Mouse (Mus musculus) spleen, postnatal 10 days (tissue): ENCODE measurements around the gene Tbc1d17.

Source experiments
- DNase-seq, 2 experiments: peaks; one replicate each; pipeline ENCODE4 v3.0.0; 2021 to 2022; ENCODE audit warnings: low spot score in 2 of 2

Gene Tbc1d17

DNA sequence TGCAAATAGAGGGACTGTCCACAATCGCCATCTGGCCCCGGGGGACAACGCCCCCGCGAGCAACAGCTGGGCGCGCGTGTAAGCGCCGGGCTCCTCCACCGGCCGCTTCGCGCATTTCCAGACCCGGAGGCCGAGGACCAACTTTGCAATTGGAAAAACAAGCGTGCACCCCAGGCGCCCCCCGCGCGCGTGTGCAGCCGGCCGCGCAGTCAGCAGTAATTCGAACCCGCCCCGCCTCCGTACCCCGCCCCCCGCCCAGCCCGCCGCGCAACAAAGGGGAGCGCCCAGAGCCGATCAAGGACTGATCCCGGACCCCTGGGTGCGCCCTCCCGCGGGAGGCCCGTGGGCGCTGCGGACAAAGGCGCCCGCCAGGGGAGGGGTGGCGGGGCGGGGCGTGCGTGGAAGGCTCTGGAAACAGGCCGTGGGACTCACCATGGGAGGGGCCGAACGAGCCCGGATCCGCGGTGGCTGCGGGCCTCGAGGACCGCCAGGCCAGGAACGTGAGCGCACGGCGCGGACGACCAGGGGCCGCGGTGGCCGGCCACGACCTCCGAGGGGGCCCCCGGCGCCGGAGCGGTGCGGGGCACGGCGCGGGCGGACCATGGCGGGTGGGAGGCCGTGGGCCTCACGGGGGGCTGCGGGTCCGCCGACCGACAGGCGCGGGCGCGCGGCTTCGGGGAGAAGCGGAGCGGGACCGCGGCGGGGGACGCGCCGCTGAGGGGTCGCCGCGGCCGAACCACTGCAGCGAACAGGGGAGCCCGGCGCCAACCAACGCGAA lies 20.2 kb upstream of the Tbc1d17 start:
- DNase-seq = peak; percentile 46 to 60

DNA sequence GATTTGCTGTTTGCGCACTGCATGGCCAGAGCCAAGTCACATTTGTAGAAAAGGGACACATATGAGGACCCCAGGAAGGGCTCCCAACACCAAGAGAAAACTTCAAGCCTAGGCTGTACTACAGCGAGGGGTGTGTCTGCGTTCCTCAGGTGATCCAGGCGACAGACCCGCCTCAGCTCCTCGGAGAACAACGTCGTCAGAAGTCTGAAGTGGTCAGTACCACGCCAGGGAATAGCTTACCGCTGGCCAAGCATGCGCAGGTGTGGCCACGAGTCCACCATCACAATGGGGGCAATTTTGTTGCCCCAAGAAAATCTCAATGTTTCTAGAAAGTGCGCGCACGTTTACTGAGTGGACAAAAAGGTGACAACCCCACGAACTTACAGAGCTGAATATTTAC lies 19.6 kb upstream of the Tbc1d17 start:
- no peak for DNase-seq

DNA sequence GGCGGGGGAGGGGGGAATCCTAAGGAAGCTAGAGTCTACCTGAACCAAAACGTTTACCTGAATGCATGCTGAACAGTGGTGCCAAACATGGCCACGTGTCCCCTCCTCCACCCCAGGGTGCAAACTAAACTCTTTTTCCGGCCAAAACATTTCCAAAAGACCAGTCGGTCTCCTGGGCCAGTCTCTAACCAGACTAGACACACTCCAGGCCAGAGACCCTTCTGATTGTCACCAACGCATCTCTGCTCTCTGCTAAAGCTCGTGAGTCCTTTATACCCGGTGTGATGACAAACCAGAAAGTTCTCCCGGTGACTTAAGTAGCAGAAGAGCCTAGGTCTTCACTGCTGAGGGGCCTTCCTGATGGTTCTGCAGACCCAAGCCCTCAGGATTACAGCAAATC lies 18.9 kb upstream of the Tbc1d17 start:
- no peak for DNase-seq

DNA sequence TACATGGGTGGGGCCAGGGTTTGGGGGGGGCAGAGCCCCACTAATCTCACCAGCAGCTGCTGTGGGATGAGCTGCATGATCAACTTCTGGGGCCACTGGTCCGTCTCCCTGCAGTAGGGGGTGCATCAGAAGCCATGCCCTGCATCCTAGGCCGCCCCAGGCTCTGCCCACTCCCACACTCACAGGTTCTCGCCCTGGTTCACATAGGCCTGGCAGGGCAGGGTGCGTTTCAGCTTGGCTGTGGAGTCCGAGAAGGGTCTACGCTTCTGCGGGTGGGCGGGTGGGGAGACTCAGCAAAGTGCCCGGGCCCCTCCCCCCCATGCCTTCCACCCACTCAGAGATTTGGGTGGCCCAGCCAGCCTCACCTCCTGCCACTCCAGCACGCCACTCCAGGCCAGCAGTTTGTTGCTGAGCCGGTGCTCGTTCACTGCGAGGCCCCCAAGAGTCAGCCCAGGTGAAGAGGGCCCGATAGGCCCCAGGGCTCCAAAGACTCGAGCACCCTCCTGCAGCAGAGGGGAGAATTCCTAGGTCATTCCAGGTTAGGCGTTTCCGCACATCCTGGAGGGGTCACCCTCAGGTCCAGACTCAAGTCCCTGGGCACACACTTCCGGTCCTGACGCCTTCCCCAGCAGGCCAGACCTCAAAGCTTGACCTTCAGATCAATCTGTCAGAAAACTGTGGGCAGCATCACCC lies 18.3 kb upstream of the Tbc1d17 start:
- no peak for DNase-seq

DNA sequence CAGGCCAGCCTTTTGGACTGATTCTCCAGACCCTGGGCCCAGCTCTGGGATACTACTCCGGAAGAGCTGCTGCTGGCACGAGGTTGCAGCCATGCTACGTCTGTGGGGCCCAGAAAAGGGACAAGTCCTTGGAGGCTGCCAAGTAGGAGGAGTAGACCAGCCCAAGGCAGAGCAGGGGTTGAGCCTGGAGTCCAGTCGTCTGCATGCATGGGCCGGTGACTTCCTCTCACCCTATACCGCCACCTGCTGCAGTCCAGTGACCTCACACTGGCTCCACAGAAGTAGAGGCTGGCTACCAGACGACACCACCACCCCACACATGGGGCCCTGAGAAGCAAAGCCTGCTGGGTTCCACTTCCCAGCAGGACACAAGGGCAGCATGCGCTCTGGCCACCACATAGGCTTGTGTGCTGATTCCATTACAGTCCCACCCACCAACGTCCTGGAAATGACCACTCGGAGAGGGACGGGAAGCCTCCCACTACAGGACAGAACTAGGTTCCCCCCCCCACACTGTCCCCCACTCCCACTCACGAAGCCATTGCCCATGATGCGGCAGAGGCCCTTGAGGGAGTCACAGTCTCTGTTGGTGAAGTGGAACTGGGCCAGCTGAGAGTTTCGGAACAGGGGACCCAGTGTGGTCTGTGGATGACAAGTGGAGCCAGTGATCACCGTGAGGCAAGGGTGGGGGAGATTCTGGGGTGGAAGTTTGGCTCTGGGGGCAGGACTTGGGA lies 17.6 kb upstream of the Tbc1d17 start:
- peak in 1 of 2 experiments; percentile 66 for DNase-seq

DNA sequence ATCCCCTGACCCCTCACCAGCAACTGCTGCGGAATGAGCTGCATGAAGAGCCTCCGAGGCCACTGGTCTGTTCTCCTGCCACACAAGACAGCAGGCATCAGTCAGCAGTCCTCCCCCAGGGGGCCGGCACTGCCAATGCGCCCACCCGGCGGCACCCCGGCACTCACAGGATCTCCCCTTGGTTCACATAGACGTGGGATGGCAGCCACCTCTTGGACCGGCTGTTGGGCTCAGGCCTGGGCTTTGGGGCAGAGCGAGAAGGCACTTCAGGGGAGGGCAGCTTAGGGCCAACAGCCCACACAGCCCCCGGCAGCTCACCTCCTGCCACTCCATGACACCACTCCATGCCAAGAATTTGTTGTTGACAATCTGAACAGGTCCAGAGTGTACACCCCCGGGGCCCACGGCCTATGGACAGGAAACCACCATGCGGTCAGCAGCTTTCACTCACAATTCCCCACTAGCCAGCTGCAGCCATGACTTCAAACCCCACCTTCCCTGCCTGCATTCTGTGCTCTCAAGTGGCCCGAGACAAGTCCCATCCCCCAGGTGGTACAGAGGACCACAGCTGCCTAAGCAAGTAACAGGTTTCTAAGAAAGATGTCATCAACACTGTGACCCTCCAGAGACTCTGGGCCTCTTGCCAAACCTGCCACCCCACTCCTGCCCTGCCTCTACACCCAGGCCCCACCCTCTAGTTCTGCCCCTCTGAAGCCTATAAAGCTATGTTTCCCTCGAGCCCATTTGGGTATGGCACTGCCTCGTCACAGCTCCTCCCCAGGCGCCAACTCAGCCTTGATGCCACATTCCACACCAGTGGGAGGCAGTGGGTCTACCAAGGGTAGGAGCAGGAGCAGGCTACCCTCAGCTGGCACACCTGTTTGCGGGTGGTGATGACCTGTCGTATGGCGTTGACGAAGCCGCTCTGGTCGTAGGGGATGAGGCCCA lies 16.0 kb upstream of the Tbc1d17 start:
- DNase-seq = peak in 1 of 2 experiments; percentile 46

DNA sequence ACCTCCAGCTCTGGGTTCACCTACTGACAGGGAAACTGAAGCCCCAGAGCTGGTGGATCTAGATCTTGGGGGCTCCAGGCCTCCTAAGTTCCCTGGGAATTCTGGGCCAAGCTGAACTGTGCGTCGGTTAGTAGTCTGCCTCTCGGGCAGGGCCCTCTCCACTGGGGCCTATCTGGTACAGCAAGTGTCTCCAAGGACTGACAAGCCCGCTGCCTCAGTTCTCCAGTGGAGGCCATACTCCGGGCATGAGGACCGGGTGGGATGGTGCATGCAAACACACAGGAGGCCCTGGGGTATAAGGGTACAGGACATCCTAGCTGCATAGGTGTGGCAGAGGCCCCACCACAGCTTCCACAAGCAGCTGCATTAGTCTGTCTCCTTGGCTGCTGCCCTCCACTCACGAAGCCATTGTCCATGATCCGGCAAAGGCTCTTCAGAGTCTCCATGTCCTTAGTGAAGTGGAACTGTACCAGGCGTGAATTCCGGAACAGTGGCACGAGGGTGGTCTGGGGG lies 15.2 kb upstream of the Tbc1d17 start:
- DNase-seq = no peak

DNA sequence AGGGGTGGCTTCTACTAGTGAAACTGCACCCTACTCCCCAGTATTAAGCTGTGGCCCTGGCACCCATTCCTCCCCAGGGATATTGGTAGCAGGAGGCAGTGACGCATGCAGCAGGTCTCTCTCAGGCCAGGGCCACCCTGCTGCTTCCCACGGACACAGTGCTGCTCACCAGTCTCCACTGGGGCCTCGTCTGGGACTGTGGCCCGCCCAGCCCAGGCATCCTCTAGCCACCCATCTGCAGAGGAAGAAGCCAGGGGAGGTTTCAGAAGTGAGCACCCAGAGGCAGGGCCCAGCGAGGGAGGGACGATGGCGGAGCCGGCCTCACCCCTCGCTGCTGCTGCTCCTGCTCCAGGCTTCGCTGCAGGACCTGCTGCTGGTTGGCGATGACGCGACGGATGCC lies 14.3 kb upstream of the Tbc1d17 start:
- DNase-seq = no peak

DNA sequence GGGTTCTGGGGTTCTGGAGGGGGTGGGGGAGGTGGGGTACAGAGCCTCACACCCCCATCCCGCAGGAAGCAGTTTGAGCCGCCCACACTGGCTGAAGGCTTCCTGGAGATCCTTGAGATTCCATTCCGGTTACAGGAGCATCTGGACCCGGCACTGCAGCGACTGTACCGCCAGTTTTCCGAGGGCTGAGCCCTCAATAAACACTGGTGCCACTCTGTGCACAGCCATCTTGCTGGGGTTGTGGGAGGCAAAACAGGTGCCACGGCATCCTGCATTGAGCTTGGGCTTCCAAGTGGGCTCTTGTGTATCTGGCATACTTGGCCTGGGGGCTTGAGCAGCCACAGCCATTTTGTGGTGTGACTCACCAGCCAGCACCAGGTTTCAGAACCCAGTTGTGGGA lies 13.6 kb upstream of the Tbc1d17 start:
- DNase-seq = no peak

DNA sequence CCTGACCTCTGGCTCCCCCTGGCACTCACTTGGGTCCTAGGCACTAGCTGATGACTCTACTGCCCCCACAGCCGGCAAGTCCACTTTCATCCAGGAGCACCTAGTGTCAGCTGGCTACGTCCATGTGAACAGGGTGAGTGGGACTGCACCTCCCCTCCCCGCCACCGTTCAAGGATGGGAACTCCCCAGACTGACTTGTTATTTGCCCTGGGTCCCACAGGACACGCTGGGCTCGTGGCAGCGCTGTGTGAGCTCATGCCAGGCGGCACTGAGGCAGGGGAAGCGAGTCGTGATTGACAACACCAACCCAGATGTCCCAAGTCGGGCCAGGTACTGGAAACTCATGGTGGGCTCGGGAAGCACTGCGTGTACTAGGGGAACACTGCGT lies 12.5 kb upstream of the Tbc1d17 start:
- DNase-seq = no peak

DNA sequence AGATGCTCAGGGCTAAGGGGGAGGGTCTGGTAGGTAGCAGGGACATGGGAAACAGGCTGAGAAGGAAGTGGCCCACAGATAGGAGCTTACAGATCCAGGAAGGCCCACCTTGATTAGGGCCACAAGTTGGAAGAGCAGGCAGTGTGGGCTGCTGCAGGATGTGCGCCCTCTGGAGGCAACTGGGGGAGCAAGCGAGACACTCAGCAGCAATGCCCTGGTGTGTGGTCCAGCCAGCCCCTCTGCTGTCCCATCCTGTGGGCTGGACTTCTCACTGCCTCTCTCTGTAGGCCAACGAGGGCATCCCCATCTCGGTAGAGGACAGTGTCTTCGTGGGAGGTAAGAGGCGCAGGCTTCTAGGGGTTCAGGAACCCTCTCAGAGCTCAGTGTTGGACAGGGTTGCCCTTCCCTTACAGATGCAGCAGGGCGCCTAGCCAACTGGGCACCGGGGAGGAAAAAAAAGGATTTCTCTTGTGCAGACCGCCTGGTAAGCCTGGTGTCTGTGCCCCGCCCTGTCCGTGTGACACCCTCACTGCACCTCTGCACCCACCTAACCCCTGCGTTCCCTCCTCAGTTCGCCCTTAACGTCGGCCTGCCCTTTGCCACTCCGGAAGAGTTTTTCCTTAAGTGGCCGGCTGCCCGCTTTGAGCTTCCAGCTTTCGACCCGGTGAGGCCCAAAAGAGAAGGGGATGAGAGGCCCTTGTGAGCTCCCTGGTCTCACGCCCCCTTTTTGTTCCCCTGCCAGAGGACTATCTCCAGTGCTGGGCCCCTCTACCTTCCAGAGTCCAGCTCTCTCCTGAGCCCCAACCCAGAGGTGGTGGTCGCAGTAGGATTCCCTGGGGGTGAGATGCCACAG lies 11.9 kb upstream of the Tbc1d17 start:
- peak; percentile 66 to 87 for DNase-seq

DNA sequence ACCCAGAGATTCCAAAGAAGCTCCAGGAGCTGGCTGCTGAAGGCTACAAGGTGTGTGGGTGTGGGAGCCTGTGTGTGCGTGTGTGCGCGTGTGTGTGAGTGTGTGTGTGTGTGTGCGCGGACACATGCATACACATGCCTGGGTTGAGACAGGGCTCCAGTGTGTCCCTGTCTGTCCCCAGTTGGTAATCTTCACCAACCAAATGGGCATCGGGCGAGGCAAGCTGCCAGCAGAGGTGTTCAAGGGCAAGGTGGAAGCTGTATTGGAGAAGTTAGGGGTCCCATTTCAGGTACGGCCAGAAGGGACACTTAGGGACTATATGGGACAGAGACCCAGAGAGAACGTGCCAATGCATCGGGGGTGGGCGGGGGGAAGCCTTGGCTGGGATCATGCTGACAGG lies 11.0 kb upstream of the Tbc1d17 start:
- no peak for DNase-seq

DNA sequence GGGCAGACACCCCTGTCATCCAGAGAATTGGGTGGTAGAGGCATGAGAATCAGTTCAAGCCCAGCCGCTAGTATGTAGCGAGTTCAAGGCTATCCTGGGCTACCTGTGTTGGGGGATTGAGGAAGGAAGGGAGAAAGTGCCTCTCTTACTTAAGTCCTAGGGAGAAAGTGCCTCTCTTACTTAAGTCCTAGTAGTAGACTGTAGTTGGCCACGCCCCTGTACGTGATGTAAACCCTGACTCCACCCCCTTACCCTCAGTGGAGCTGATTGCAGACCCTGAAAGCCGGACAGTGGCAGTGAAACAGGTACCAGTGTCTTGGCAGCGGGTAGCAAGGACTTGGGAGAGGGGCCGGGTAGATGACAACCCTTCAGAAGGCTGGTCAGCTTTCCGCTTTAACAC lies 9.0 kb upstream of the Tbc1d17 start:
- DNase-seq = peak; percentile 65 to 82

DNA sequence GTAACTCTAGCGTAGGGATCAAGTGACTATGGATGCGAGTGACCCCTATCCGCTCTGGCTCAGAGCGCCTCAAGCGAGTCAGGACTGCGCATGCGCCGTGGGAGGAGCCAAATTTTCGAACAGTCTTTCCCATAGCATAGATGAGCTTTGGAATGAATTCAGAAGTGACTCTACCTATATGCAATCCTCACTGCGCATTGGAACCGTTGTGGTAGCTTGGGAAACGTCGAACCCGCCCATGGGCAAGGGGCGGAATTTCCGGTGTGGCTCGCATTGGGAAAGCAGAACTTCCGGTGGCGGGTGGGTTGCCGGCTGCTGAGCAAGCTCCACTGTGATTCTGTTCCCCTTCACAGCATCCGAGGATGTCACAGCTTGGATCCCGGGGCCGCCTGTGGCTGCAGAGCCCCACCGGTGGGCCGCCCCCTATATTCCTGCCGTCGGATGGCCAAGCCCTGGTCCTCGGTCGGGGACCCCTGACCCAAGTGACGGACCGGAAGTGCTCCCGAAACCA lies 8.2 kb upstream of the Tbc1d17 start, which contains the start of gene Pnkp:
Gene Pnkp (plus strand): TSS at position 98 of the 511 bp plus-strand sequence.
- DNase-seq = peak; percentile 86 to 91

DNA sequence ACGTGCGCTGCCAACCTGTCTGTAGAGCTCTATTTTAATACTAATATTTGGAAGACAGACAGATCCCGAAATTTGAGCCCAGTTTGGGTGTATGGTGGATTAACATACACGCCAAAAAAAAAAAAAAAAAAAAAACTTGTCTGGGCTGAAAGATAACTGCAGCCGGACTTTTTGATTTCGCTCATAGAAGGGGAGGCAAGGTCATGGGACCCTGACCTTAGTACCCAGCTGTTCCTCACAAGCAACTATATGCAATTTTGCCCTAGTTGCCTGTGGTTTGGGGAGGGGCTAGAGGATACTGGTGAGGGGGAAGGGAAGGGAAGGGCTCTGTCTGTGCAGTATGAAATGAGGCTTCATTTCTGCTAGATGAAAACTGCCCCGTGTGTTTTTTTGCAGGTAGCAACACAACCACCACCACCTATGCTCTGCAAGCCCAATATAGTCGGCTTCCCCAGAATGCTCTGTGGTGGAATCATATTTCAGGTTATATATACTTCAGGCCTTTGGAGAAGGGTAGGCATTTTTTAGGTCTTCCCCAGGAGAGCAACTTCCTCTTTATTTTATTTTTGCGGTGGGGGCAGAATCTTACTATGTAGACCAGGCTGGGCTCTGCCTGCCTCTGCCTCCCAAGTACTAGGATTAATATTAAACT lies 7.5 kb upstream of the Tbc1d17 start:
- peak in 1 of 2 experiments; percentile 42 for DNase-seq

DNA sequence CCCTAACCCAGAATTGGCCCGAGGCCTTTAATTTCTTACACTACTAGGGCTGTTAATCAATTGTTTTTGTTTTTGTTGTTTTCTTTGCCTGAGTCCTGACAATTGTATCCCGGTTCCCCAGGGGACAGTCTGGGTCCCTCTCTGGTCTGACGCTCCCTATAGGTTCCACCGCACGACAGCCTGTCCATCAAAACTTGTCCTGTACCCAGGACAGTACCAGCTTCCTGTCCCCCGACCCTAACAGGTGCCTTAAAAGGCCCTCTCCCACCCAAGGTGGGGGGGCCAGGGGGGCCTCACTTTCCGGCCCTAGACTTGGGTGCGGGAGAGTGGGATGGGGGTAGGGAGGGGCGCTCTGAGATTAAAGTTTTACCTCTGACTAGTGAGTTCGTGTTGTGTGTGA lies 6.2 kb upstream of the Tbc1d17 start:
- DNase-seq = no peak

DNA sequence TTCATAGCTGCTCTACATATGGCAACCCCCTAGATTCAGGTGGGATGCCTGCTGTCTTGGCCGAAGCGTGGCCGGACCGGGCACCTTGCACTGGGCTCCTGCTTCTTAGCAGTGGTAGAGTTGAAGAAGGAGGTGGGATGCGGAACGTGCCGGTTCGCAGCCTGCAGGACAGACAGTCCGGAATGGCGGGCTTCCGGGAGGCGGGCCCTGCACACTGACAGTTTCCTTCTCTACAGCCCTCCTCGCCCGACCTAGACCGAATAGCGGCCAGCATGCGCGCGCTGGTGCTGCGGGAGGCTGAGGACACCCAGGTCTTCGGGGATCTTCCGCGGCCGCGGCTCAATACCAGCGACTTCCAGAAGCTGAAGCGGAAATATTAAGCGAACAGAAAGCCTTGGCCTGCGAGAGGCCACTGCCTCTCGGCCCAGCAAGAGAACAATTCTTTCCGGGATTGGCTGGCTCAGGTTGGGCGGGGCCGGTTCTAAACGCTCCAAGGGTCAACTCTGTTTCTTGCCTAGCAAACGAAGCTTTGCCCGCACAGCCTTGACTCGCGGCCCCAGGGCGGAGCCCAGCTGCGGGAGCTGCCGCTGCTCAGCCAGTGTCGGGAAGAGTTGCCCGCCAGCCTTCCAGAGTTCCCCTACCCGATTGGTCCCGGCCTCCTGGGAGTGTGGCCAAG lies 5.6 kb upstream of the Tbc1d17 start:
- peak; percentile 87 to 89 for DNase-seq

DNA sequence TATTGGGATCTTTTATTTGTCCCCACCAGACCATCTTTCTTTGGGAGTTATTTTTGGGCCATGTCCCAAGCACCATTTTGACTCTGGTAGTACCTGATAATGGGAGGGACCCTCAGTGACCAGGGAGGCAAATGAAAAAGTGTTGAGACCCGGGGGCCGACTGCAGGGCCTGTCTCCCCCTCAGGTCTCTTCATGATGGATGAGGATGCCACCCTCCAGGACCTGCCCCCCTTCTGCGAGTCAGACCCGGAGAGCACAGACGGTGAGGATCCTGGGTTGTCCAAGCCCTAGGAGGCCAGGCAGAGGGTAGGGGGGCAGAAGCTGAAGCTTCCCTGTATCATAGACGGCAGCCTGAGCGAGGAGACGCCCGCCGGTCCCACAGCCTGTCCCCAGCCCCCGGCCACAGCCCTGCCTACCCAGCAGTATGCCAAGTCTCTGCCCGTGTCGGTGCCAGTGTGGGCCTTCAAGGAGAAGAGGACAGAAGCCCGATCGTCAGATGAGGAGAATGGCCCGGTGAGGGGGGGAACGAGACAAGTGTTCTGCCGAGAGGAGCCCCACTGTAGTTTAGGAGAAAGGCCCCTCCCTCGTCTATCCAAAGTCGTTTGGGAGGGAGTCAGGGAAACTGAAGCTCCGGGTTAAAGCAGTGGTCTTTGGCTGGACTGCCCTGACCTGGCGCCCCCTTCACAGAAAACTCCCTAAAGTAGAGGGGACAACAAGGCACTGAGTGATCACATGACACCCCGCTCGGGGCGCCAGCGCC lies 4.9 kb upstream of the Tbc1d17 start:
- peak in 1 of 2 experiments; percentile 51 for DNase-seq
